Mouse (Mus musculus) liver, embryonic 13.5 days (tissue): ENCODE measurements around the gene Smok2a. TPM values are rescaled to one million over a fixed set of nuclear protein-coding genes. Genes with fewer than 3 reads are reported as not detected.
"Not testable (repeated sequence)": the region's sequence is repeated elsewhere in the genome, so short reads cannot be mapped to it uniquely, and the experiment has no call there.

ENCODE experiments used
- ATAC-seq: fragments of 200-750 bp; cut with Nextera tagmentation; 2 replicates; pipeline ENCODE4 v1.8.0; 2017; ENCODE audit warnings: low read depth, mild to moderate bottlenecking, moderate number of reproducible peaks, moderate library complexity
- DNase-seq: peaks from one replicate; pipeline ENCODE4 v3.0.0; 2022
- H3K27ac ChIP-seq: fragments of 300-500 bp; sonication (generic); 2 replicates; pipeline ENCODE4 v1.5.1; 2015; ENCODE audit warnings: moderate library complexity, mild to moderate bottlenecking, inconsistent platforms
- H3K27me3 ChIP-seq: fragments of 300-500 bp; sonication (generic); 2 replicates; pipeline ENCODE4 v1.6.1; 2015; ENCODE audit warnings: mild to moderate bottlenecking, inconsistent platforms
- H3K36me3 ChIP-seq: fragments of 300-500 bp; sonication (generic); 2 replicates; pipeline ENCODE4 v1.6.1; 2015; ENCODE audit warnings: mild to moderate bottlenecking, inconsistent platforms
- H3K4me1 ChIP-seq: fragments of 300-500 bp; sonication (generic); replicated peaks from 2 replicates; pipeline ENCODE4 v1.6.1; 2015; ENCODE audit warnings: inconsistent platforms
- H3K4me2 ChIP-seq: fragments of 300-500 bp; sonication (generic); 2 replicates; pipeline ENCODE4 v1.6.1; 2015; ENCODE audit warnings: inconsistent platforms, mild to moderate bottlenecking, moderate library complexity
- H3K4me3 ChIP-seq: fragments of 300-500 bp; sonication (generic); replicated peaks from 2 replicates; pipeline ENCODE4 v1.5.1; 2015; ENCODE audit warnings: mild to moderate bottlenecking, inconsistent platforms
- H3K9ac ChIP-seq: fragments of 300-500 bp; sonication (generic); 2 replicates; pipeline ENCODE4 v1.6.1; 2015; ENCODE audit warnings: mild to moderate bottlenecking, inconsistent platforms
- H3K9me3 ChIP-seq: fragments of 300-500 bp; sonication (generic); replicated peaks from 2 replicates; pipeline ENCODE4 v1.6.1; 2016; ENCODE audit warnings: inconsistent platforms
- WGBS: fragments of 180-500 bp; shearing (Covaris S2); methylation state at CpG from one replicate; pipeline ENCODE4 v1.1.7; 2015; ENCODE audit not compliant: insufficient replicate concordance; 5-methylcytosine and 5-hydroxymethylcytosine counted together
- polyA plus RNA-seq: library from polyadenylated mRNA; unstranded; fragments of >200 nt; fragmentation: Nextera tagmentation; extraction: Ambion mirVana; gene quantifications from 2 replicates; pipeline ENCODE4 v1.2.1, GENCODE M21; 2015

Gene Smok2a
- polyA plus RNA-seq, 1 experiment from 2014 or later = not detected

DNA sequence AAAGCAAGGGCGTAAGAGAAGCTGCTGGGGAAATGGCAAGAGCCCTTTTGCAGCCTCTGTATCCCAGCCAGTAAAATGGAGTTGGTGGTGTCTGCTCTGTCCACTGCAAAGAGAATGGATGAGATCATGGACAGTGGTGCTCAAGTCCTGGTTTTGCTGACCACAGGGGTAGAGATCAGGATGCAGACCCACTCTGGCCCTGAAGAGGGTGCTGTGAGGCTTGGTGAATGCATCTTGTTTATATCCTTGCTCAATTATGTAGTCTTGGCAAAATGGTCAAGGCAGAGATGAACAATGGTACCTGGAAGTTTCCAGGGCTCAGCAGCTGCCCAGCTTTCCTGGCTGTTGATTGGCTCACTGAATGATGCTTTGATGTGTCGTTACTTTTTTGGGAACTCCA lies 5.4 kb upstream of the Smok2a start:
- Histone ChIP-seq H3K36me3 (no peaks in the 10 kb centered on the region), H3K4me2 (no peak overlapping the region), H3K27me3 (no peaks in the 10 kb centered on the region), H3K4me3 (no peak overlapping the region), H3K9me3 (peaks cover 89% of the 10 kb centered on the region), H3K27ac (no peak overlapping the region), H3K9ac (no peak overlapping the region), H3K4me1 (no peaks in the 10 kb centered on the region)
- WGBS = 66% methylated on average over 2 of the region's 2 CpGs
- DNase-seq = no peak
- ATAC-seq = no peak

- H3K9me3 ChIP-seq = peaks cover 71% of the 10 kb centered on the region
- H3K36me3 ChIP-seq, ATAC-seq, H3K4me3 ChIP-seq, H3K27ac ChIP-seq, H3K4me2 ChIP-seq, H3K27me3 ChIP-seq, DNase-seq, H3K9ac ChIP-seq, H3K4me1 ChIP-seq: not testable (repeated sequence)
- 68% methylated on average over 2 of the region's 2 CpGs for WGBS
Measured at GRCm38 (mm10) chr17:13221921-13222320, 933 bp downstream of the Smok2a start.

GRCm38 (mm10) chr17:13229957-13230356 lies 9.0 kb downstream of the Smok2a start, which contains the start of gene Smok2b:
Smok2b (plus strand) TSS chr17:13230257.
- not testable (repeated sequence) for H3K4me2 ChIP-seq, H3K36me3 ChIP-seq, H3K4me3 ChIP-seq, DNase-seq, H3K27ac ChIP-seq, H3K27me3 ChIP-seq, ATAC-seq, H3K4me1 ChIP-seq, H3K9ac ChIP-seq
- peaks cover 74% of the 10 kb centered on the region for H3K9me3 ChIP-seq
- WGBS = 46% methylated on average over 2 of the region's 2 CpGs

GRCm38 (mm10) chr17:13239461-13239860 lies 18.5 kb downstream of the Smok2a start:
- not testable (repeated sequence) for H3K4me2 ChIP-seq, H3K27ac ChIP-seq, H3K27me3 ChIP-seq, H3K36me3 ChIP-seq, H3K4me3 ChIP-seq, H3K4me1 ChIP-seq, H3K9ac ChIP-seq, ATAC-seq, DNase-seq
- H3K9me3 ChIP-seq = peaks cover 43% of the 10 kb centered on the region
- WGBS = 66% methylated on average over 4 of the region's 4 CpGs

GRCm38 (mm10) chr17:13240807-13241727 lies 20.1 kb downstream of the Smok2a start:
- H3K9me3 ChIP-seq = peaks cover 30% of the 10 kb centered on the region
- not testable (repeated sequence) for H3K9ac ChIP-seq, H3K4me3 ChIP-seq, ATAC-seq, H3K4me1 ChIP-seq, H3K4me2 ChIP-seq, H3K27ac ChIP-seq, DNase-seq, H3K27me3 ChIP-seq, H3K36me3 ChIP-seq
- WGBS = 67% methylated on average over 7 of the region's 13 CpGs

- ATAC-seq, DNase-seq, H3K27me3 ChIP-seq, H3K36me3 ChIP-seq, H3K27ac ChIP-seq, H3K9me3 ChIP-seq, H3K9ac ChIP-seq, H3K4me2 ChIP-seq, H3K4me3 ChIP-seq, H3K4me1 ChIP-seq: not testable (repeated sequence)
- 42% methylated on average over 1 of the region's 5 CpGs for WGBS
Measured at GRCm38 (mm10) chr17:13254786-13255185, 33.8 kb downstream of the Smok2a start.

Other genes with a start within 250 kb of the Smok2a start
- 63.4 and 69.1 TPM in 2 replicates for gene Wtap, start 227.0 kb upstream of the Smok2a start, polyA plus RNA-seq
- 146 and 149 TPM in 2 replicates for gene Sod2, start 214.3 kb upstream of the Smok2a start, polyA plus RNA-seq
- gene Gpr31b, start 168.9 kb upstream of the Smok2a start, polyA plus RNA-seq = not detected in 2 replicates
- gene Tcp10b, start 160.1 kb upstream of the Smok2a start, polyA plus RNA-seq = not detected in 2 replicates
- 0.05 TPM in 1 of 2 replicates, not detected in the other for gene Unc93a, start 89.4 kb upstream of the Smok2a start, polyA plus RNA-seq
- not detected in 2 replicates for gene Smok2b, start 9.1 kb downstream of the Smok2a start, polyA plus RNA-seq
- gene Tcp10c, start 133.4 kb downstream of the Smok2a start, polyA plus RNA-seq = not detected in 2 replicates